Comparison of ENCODE assay signal across 12 mouse cellular contexts in genomic region chr9:60216029-60216428, GRCm38 (mm10).
"Had no signal": no experiment of that assay in that cellular context is flagged by ENCODE, and none has a peak within 500 bp of the region (broad histone marks: within the 10 kb centered on the region; RNA-seq: fewer than 3 reads in every experiment).

No protein-coding gene starts in this region.

- H3K27ac ChIP-seq: limb, embryonic 13.5 days; liver, embryonic 14.5 days; midbrain, embryonic 12.5 days; neural tube, embryonic 12.5 days had no signal

- H3K4me2 ChIP-seq: limb, embryonic 13.5 days; midbrain, embryonic 12.5 days; neural tube, embryonic 12.5 days had no signal

- H3K36me3 ChIP-seq: limb, embryonic 13.5 days; midbrain, embryonic 12.5 days; neural tube, embryonic 12.5 days had no signal

- H3K27me3 ChIP-seq: limb, embryonic 13.5 days; midbrain, embryonic 12.5 days; neural tube, embryonic 12.5 days had no signal

- H3K4me1 ChIP-seq: midbrain, embryonic 12.5 days; neural tube, embryonic 12.5 days had no signal

- ATAC-seq: midbrain, embryonic 16.5 days had no signal

- H3K9me3 ChIP-seq: limb, embryonic 13.5 days; midbrain, embryonic 12.5 days; neural tube, embryonic 12.5 days had no signal

- DNase-seq: kidney, adult 18-20 months; kidney, postnatal 10 days; left cerebral cortex, postnatal 4 days; lung, adult 2 months; lung, postnatal 10 days; right cerebral cortex, postnatal 14 days; thymus, postnatal 14 days had no signal

- H3K4me3 ChIP-seq: limb, embryonic 13.5 days; midbrain, embryonic 12.5 days; neural tube, embryonic 12.5 days had no signal

- H3K9ac ChIP-seq: limb, embryonic 13.5 days; liver, embryonic 14.5 days; midbrain, embryonic 12.5 days; neural tube, embryonic 12.5 days had no signal
